Mouse (Mus musculus) heart, postnatal 25 days (tissue): ENCODE data around the gene Cfap221. TPM values are rescaled to one million over a fixed set of nuclear protein-coding genes. Genes with fewer than 3 reads are reported as not detected.

ENCODE experiments used
- DNase-seq: peaks from one replicate; pipeline ENCODE4 v3.0.0; 2022; ENCODE audit warnings: low spot score
- intact Hi-C: fragments of 180-260 bp; cut with DNase I; formaldehyde crosslinking; loops from one replicate; pipeline ENCODE4 v1.15.1; 2025
- total RNA-seq, 2 experiments: library from RNA; stranded (reverse); gene quantifications; 2 replicates each; pipeline ENCODE4 v1.2.3; 2021

The Cfap221 gene
- total RNA-seq, 2 experiments from 2014 or later, result not detected

DNA sequence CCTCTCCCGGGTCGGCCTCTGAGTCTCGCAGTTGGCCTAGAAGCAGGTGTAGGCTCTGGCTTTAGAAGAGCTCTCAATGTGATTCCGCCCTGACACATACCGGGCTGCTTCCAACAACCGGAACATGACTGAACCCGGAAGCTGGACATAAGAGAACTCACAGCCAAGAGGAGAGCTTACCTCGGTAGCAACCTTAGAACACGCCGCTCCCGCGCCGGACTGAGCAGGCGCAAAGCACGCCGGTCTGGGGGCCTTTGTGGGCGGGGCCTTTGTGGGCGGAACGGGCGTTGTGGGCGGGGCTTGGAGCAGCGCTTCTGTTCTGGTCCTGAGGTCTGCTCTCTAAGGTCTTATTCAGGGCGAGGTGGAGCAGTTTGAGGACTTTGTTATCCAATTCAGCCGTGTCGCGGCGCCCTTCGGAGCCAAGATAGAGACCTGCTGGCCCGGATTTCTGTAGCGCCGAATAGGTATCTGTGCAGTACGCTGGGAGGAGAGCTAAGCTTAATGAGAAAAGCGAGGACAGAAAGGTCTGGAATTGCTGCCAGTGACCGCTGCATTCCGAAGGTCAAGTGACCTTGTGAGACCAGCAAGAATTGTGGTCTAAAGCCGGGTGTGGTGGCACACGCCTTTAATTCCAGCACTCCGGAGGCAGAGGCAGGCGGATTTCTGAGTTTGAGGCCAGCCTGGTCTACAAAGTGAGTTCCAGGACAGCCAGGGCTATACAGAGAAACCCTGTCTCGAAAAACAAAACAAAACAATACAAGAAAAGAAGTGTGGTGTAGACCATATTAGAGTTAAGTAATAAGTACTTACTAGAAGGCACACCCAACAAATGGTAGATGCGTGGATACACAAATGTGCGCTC lies 83.8 kb downstream of the Cfap221 start, which contains the start of gene Tmem177:
Tmem177 (minus strand) TSS at position 256 of the 862 bp plus-strand sequence.
- peak; percentile 82 for DNase-seq
- intact Hi-C loops, result loop anchor here (5.0 kb wide), 1 partner anchor 76 kb away; the partner anchor contains the start of gene Ptpn4

- intact Hi-C loops, result no loop called here
- DNase-seq, result no peak
Measured at GRCm38 (mm10) chr1:119907206-119907748, 89.8 kb downstream of the Cfap221 start.

GRCm38 (mm10) chr1:119903231-119903620 lies 93.8 kb downstream of the Cfap221 start:
- intact Hi-C loops, result no loop called here
- DNase-seq, result no peak

DNA sequence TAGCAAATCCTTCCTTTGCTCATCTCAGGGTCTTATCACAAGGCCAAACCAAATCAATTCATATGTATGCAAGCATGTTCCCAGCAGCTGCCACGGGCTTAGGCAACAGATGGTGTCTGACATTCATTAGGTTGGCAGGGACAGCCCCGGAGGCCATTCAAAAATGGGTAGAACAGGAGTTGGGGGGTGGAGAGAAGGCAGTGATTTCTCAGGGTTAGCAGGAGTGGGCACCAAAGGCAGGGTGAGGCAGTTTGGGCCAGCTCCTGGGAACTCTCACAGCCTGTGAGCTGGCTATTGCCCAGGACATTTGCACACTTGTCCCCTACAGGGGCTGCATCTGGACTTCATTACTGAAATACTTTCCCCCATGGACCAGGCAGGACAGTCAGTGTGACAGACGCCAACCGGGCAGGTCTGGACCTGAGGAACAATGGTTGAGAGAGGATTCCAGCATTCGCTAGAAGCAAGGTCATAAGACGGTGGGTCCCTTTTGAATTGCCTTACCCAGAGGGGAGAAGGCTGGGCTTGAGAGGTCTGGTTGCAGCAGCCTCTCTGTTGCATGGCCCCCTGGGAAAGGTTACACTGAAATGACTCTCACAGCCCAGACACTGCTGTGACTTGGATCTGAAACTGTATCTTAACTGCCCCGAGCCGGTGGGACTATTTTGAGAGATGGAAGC lies 94.3 kb downstream of the Cfap221 start:
- no peak for DNase-seq
- intact Hi-C loops, result no loop called here

DNA sequence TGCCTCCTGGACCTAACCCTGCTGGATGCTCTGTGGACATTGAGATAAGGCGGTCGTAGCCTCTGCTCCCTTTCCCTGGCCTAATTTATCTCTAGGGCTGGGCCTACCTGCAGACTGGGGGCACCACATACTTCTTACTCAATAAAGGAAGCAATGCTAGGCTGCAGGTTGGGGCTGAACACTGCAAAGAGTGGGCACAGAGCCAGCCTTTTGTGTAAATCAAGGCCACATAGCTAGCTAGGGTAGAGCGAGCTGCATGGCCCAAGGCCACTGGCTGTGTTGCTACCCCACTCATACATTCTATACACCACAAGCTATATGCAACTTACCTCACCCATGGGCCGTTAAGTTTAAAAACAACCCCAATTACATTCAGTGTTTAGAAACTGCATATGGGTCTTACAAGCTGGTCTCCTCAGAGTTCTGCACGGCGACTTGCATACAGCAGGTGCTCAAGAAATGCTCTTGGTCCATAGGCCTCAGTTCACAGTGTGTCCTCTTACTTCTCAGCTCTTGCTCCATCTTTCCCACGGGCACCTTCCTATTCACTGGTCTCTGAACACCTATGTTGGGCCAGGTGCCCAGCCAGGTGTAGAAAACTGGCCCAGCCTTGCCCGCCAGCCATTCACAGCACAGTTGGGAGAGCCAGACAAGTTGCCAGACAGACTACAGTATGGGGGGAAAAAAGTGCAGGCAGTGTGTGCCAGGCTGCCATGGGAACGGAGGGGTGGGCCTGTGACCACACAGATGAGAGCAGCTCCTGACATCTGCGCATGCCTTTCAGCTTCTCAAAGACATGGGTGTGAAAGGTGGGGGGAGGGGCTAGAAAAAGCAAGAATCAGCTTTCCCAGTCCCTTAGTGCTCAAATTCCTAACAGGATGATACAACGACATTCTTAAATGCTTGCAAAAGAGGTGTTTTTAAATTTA lies 97.6 kb downstream of the Cfap221 start:
- DNase-seq, result no peak
- intact Hi-C loops, result loop anchor here (10.0 kb wide), 1 partner anchor 445 kb away; no protein-coding TSS in a partner anchor

- intact Hi-C loops, result loop anchor here (1.0 to 10.0 kb wide), 2 partner anchors 77 to 440 kb away; no protein-coding TSS in a partner anchor
- DNase-seq, result peak; percentile 19
Measured at GRCm38 (mm10) chr1:119894936-119895335, 102.1 kb downstream of the Cfap221 start.

DNA sequence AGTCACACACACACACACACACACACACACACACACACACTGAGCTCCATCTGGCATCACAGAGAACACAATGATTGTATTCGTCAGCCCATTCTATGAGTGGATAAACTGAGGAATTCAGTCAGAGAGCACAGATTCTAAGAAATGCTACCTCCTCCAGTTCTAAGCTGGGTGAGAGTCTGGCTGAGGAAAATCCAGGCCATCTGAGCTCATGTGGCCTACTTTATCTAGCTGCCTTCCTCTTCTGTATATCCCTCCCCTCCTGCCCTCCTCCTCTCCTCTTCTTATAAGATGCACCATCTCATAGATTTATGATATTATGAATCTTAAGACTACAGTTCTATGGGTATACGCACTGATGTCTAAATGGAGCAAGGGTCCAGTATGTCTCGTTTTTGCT lies 103.4 kb downstream of the Cfap221 start:
- intact Hi-C loops, result loop anchor here (10.0 kb wide), 1 partner anchor 439 kb away; no protein-coding TSS in a partner anchor

GRCm38 (mm10) chr1:119892933-119893332 lies 104.1 kb downstream of the Cfap221 start:
- intact Hi-C loops, result loop anchor here (10.0 kb wide), 1 partner anchor 438 kb away; no protein-coding TSS in a partner anchor
- no peak for DNase-seq

More for the DNA sequence above, 103.4 kb downstream of the Cfap221 start:
- no peak for DNase-seq

DNA sequence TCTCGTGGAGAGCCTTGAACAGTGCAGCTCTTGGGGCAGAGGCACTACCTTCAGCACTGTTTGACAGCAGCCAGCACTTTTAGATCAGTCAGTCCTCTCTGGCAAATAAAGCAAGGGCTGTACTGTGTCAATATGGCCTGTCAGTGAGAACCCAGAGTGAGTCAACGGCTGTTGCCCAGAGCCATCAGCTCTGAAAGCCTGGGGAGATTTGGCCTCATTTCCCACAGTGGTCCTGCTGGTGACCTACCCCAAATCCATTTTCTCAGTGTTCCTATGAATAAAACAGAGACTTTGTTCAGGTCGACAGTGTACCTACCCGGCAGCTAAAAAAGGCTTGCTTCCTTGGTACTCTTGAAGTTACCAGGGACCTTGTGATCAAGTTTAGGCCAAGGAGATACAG lies 105.2 kb downstream of the Cfap221 start:
- intact Hi-C loops, result loop anchor here (10.0 kb wide), 1 partner anchor 437 kb away; no protein-coding TSS in a partner anchor
- no peak for DNase-seq

DNA sequence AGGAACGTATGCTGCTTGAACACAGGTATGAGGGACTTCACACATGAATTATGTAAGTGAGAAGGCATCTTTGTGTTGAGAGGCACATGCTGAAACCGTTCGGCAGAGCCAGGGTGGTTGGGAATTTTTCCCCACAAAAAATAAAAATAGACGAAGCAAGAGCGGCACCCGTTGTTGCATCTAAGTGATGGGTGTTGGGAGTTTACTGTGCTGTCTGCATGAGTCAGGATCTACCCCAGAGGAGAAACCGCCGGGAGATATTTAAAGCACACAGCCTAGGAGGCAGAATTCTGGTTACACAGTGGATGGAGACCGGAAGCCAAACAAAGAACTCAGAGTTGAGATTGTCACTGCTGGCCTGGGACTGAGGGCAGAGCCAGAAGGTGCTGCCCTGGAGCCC lies 105.9 kb downstream of the Cfap221 start:
- intact Hi-C loops, result loop anchor here (10.0 kb wide), 1 partner anchor 436 kb away; no protein-coding TSS in a partner anchor

DNA sequence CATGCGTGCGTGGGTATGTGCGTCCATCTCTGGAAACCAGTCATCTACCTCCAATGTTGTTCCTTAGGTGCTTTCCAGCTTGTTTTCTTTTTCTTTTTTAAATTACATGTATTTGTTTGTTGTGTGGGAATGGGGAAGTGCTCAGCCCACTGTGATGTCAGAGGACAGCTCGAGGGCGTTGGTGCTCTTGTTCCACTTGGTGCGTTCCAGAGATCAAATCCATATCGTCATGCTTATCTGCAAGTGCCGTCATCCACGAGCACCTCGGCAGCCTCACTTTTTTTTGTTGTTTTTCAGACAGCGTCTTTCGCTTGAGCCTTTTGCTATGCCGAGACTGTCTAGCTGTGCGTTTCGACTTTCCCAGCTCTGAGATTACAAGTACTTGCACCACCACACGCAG lies 107.7 kb downstream of the Cfap221 start:
- DNase-seq, result no peak
- intact Hi-C loops, result no loop called here

More for the DNA sequence above, 105.9 kb downstream of the Cfap221 start:
- no peak for DNase-seq

DNA sequence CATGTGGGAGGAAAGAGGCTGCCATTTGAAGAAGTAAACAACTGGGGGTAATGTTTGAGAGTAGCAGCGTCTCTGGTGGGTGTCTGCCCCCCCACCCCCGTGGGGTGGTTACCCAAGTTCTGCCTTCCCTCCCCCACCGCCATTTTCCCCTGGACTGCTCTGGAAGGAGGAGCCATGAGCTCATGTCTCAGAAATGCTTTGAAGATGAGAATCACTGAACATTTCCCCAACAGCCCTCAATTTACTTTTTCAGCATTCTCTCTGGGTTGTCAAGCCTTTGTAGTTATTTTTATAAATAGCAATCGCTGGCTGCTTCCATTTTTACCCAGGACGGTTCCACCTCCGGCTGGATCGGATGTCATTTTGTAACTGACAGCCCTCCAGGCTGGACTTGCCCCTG lies 110.7 kb downstream of the Cfap221 start:
- DNase-seq, result no peak
- intact Hi-C loops, result no loop called here

GRCm38 (mm10) chr1:119884272-119884671 lies 112.8 kb downstream of the Cfap221 start:
- DNase-seq, result no peak
- intact Hi-C loops, result no loop called here

- intact Hi-C loops, result no loop called here
- no peak for DNase-seq
Measured at GRCm38 (mm10) chr1:119878909-119879308, 118.1 kb downstream of the Cfap221 start.

GRCm38 (mm10) chr1:119877469-119877868 lies 119.6 kb downstream of the Cfap221 start:
- intact Hi-C loops, result no loop called here
- DNase-seq, result no peak
